Mouse (Mus musculus) lung, postnatal 0 days (tissue): ENCODE data around the gene Mad2l1bp. TPM values are rescaled to one million over a fixed set of nuclear protein-coding genes. Genes with fewer than 3 reads are reported as not detected.
A peak's percentile ranks its signal among the peaks of the same experiment; 100 is the strongest.

ENCODE experiments used
- ATAC-seq: fragments of 200-750 bp; cut with Nextera tagmentation; 2 replicates; pipeline ENCODE4 v1.8.0; 2017; ENCODE audit warnings: moderate library complexity
- DNase-seq: peaks from one replicate; pipeline ENCODE4 v3.0.0-alpha.2; 2016; ENCODE audit warnings: low spot score
- H3K27ac ChIP-seq: fragments of 300-500 bp; sonication (generic); 2 replicates; pipeline ENCODE4 v1.5.1; 2014; ENCODE audit warnings: antibody characterized with exemption, mild to moderate bottlenecking, low read length, mixed read lengths
- H3K27me3 ChIP-seq: fragments of 300-500 bp; sonication (generic); replicated peaks from 2 replicates; pipeline ENCODE4 v1.6.1; 2014; ENCODE audit warnings: low read length, mixed read lengths; ENCODE audit not compliant: insufficient read depth
- H3K36me3 ChIP-seq: fragments of 300-500 bp; sonication (generic); 2 replicates; pipeline ENCODE4 v1.6.1; 2014; ENCODE audit warnings: low read length, mixed read lengths; ENCODE audit not compliant: insufficient read depth
- H3K4me1 ChIP-seq: fragments of 300-500 bp; sonication (generic); 2 replicates; pipeline ENCODE4 v1.6.1; 2014; ENCODE audit warnings: antibody characterized with exemption, low read depth, low read length, mixed read lengths; ENCODE audit not compliant: insufficient read depth
- H3K4me2 ChIP-seq: fragments of 300-500 bp; sonication (generic); replicated peaks from 2 replicates; pipeline ENCODE4 v1.6.1; 2014; ENCODE audit warnings: low read depth, mild to moderate bottlenecking, low read length, moderate library complexity, mixed read lengths
- H3K4me3 ChIP-seq: fragments of 300-500 bp; sonication (generic); 2 replicates; pipeline ENCODE4 v1.5.1; 2014; ENCODE audit warnings: low read depth, low read length
- H3K9ac ChIP-seq: fragments of 300-500 bp; sonication (generic); replicated peaks from 2 replicates; pipeline ENCODE4 v1.6.1; 2014; ENCODE audit warnings: low read depth, mild to moderate bottlenecking
- H3K9me3 ChIP-seq: fragments of 300-500 bp; sonication (generic); 2 replicates; pipeline ENCODE4 v1.6.1; 2016; ENCODE audit warnings: low read length, mixed read lengths
- CTCF ChIP-seq: IDR thresholded peaks from 2 replicates; pipeline ENCODE4 v1.5.1; 2016; ENCODE audit warnings: antibody characterized with exemption, mild to moderate bottlenecking
- EP300 ChIP-seq: IDR thresholded peaks from 2 replicates; pipeline ENCODE4 v1.6.1; 2016; ENCODE audit warnings: antibody characterized with exemption, mild to moderate bottlenecking, control low read depth
- WGBS: fragments of 180-500 bp; shearing (Covaris S2); extraction: QIAGEN DNeasy Blood & Tissue Kit; methylation state at CpG from one replicate; pipeline ENCODE4 v1.1.7; 2014; 5-methylcytosine and 5-hydroxymethylcytosine counted together
- polyA plus RNA-seq: library from polyadenylated mRNA; unstranded; fragments of >200 nt; fragmentation: Nextera tagmentation; extraction: Ambion mirVana; gene quantifications from 2 replicates; pipeline ENCODE4 v1.2.1, GENCODE M21; 2015

The Mad2l1bp gene
- polyA plus RNA-seq, 1 experiment from 2014 or later = 44.6 TPM

- H3K9ac ChIP-seq = no peak overlapping the region
Observed at GRCm38 (mm10) chr17:46104487-46104886, 48.9 kb downstream of the Mad2l1bp start.

DNA sequence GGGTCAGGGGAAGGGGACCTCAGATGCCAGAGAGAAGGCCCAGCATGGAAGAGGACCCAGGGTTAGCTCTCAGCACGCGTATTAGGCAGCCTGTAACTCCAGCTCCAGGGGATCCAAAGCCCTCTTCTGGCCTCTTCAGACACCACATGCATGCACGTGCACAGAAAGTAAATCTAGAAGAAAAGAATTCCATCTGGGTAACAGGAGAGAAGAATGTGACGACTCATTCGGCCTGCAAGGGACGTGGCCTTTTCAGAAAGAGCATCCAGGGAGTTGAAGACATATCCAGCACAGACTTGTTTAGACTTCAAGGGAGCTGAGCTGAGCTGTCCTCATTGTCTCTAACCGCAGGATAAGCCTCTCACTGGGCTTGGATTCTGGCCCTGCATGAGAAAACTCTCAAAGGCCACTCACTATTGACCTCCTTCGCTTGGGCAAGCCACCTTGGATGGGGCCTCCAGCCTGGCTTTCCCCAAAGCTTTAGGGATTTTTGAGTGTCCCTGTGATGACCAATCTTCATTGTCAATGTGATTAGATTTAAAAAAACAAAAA is 50.7 kb downstream of the Mad2l1bp start:
- 56% methylated on average over 8 of the region's 8 CpGs for WGBS
- TF ChIP-seq EP300 = no peak
- TF ChIP-seq CTCF = 0 out of 2 replicates have a peak, but pooled peaks have one; percentile 18
- DNase-seq (no peak), ATAC-seq (no peak)
- Histone ChIP-seq H3K9ac (no peak overlapping the region), H3K4me1 (no peaks in the 10 kb centered on the region), H3K27ac (no peak overlapping the region; the same call in 1 of the 2 replicates), H3K9me3 (no peaks in the 10 kb centered on the region), H3K4me2 (no peak overlapping the region), H3K36me3 (no peaks in the 10 kb centered on the region), H3K4me3 (no peak overlapping the region), H3K27me3 (no peaks in the 10 kb centered on the region)

More at GRCm38 (mm10) chr17:46104487-46104886, 48.9 kb downstream of the Mad2l1bp start:
- TF ChIP-seq CTCF = peak; percentile 30; the same call in 1 of the 2 replicates
- peak; percentile 63 for TF ChIP-seq EP300
- no peaks in the 10 kb centered on the region for H3K36me3 ChIP-seq
- H3K9me3 ChIP-seq = no peaks in the 10 kb centered on the region
- H3K4me1 ChIP-seq = no peaks in the 10 kb centered on the region
- no peaks in the 10 kb centered on the region for H3K27me3 ChIP-seq
- peak; percentile 82 for DNase-seq
- WGBS = 10% methylated on average over 12 of the region's 12 CpGs
- no peak overlapping the region for H3K4me3 ChIP-seq
- no peak overlapping the region; the same call in 1 of the 2 replicates for H3K4me2 ChIP-seq
- peak; percentile 94 for ATAC-seq
- H3K27ac ChIP-seq = peak overlapping the region; percentile 63

GRCm38 (mm10) chr17:46101906-46102305 is 51.4 kb downstream of the Mad2l1bp start:
- H3K27ac ChIP-seq = no peak overlapping the region
- ATAC-seq (no peak), DNase-seq (no peak)
- no peaks in the 10 kb centered on the region for H3K4me1 ChIP-seq
- H3K4me2 ChIP-seq = no peak overlapping the region
- TF ChIP-seq EP300 (no peak), CTCF (no peak)
- H3K9ac ChIP-seq = no peak overlapping the region
- H3K9me3 ChIP-seq = no peaks in the 10 kb centered on the region
- WGBS = 65% methylated on average over 9 of the region's 9 CpGs
- no peaks in the 10 kb centered on the region for H3K27me3 ChIP-seq
- no peaks in the 10 kb centered on the region for H3K36me3 ChIP-seq
- no peak overlapping the region for H3K4me3 ChIP-seq

DNA sequence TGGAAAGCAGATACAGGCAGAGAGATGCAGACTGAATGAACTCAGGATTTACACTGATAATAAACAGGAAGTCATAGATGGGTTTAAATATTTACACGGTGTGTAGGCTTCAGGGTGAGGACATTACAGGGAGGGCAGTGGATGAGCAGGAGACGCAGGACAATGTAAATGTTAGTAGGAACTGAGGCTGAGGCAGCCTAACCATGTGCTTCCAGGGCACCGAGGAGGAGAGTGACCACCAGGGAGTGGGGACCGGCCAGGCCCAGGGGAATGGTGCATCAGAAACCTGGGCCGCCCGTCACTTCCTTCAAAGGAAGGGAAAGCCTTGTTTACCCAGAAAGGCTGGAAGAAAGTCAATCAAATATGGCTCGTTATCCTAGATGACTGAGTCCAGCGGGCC is 54.8 kb downstream of the Mad2l1bp start:
- no peaks in the 10 kb centered on the region for H3K4me1 ChIP-seq
- DNase-seq (no peak), ATAC-seq (peak; percentile 86)
- H3K27ac ChIP-seq = peak overlapping the region; percentile 3; the same call in 1 of the 2 replicates
- no peaks in the 10 kb centered on the region for H3K27me3 ChIP-seq
- TF ChIP-seq EP300 (peak; percentile 79), CTCF (peak; percentile 24; the same call in 1 of the 2 replicates)
- no peak overlapping the region for H3K4me2 ChIP-seq
- H3K9ac ChIP-seq = no peak overlapping the region
- H3K36me3 ChIP-seq = no peaks in the 10 kb centered on the region
- no peaks in the 10 kb centered on the region for H3K9me3 ChIP-seq
- no peak overlapping the region for H3K4me3 ChIP-seq
- 32% methylated on average over 8 of the region's 8 CpGs for WGBS

Other genes with a start within 250 kb of the Mad2l1bp start
- gene Vegfa, start 121.2 kb downstream of the Mad2l1bp start, polyA plus RNA-seq = 21.4 and 31.9 TPM in 2 replicates
- gene Mrps18a, start 42.6 kb downstream of the Mad2l1bp start, polyA plus RNA-seq = 96.4 and 103 TPM in 2 replicates
- gene Rsph9, start 9.3 kb downstream of the Mad2l1bp start, polyA plus RNA-seq = 31.7 and 32.4 TPM in 2 replicates
- gene Gtpbp2, start 7.5 kb upstream of the Mad2l1bp start, polyA plus RNA-seq = 38.8 and 39.5 TPM in 2 replicates
- 6.6 and 8.6 TPM in 2 replicates for gene Polh, start 49.1 kb upstream of the Mad2l1bp start, polyA plus RNA-seq
- gene Xpo5, start 49.2 kb upstream of the Mad2l1bp start, polyA plus RNA-seq = 14.8 and 16.2 TPM in 2 replicates
- 82.0 and 89.9 TPM in 2 replicates for gene Polr1c, start 94.5 kb upstream of the Mad2l1bp start, polyA plus RNA-seq
- 185 and 199 TPM in 2 replicates for gene Yipf3, start 94.5 kb upstream of the Mad2l1bp start, polyA plus RNA-seq
- 3.7 and 5.2 TPM in 2 replicates for gene Lrrc73, start 100.0 kb upstream of the Mad2l1bp start, polyA plus RNA-seq
- gene Tjap1, start 129.5 kb upstream of the Mad2l1bp start, polyA plus RNA-seq = 21.0 and 22.8 TPM in 2 replicates
- gene Dlk2, start 143.9 kb upstream of the Mad2l1bp start, polyA plus RNA-seq = 1.3 TPM in 2 replicates
- 3.4 and 3.8 TPM in 2 replicates for gene Abcc10, start 174.8 kb upstream of the Mad2l1bp start, polyA plus RNA-seq
- gene Zfp318, start 230.2 kb upstream of the Mad2l1bp start, polyA plus RNA-seq = 5.8 and 6.3 TPM in 2 replicates